Mouse (Mus musculus) layer of hippocampus, postnatal 25 days (tissue): ENCODE data around the gene Abhd6. TPM values are rescaled to one million over a fixed set of nuclear protein-coding genes. Genes with fewer than 3 reads are reported as not detected.
"Not testable (repeated sequence)": the region's sequence is repeated elsewhere in the genome, so short reads cannot be mapped to it uniquely, and the experiment has no call there.

Experiments
- DNase-seq, 2 experiments: peaks; one replicate each; pipeline ENCODE4 v3.0.0; 2022; ENCODE audit warnings: mixed read lengths in 2 of 2, low spot score in 1 of 2; ENCODE audit errors: extremely low spot score in 1 of 2
- total RNA-seq, 2 experiments: library from RNA; stranded (reverse); gene quantifications; 2 replicates each; pipeline ENCODE4 v1.2.3; 2021

Gene Abhd6
- total RNA-seq, 2 experiments from 2014 or later, result 70.1 to 78.5 TPM

GRCm38 (mm10) chr14:7997255-7997696 is 5.4 kb upstream of the Abhd6 start:
- DNase-seq, result peak; percentile 88 to 96

- no peak for DNase-seq
These were observed 3.7 kb upstream of the Abhd6 start for GRCm38 (mm10) chr14:7999030-7999429.

- DNase-seq, result no peak
These were observed 3.3 kb upstream of the Abhd6 start for GRCm38 (mm10) chr14:7999435-7999834.

- DNase-seq, result no peak
These were observed 2.5 kb upstream of the Abhd6 start for GRCm38 (mm10) chr14:8000247-8000646.

- DNase-seq, result peak in 1 of 2 experiments; percentile 27
These were observed 1.6 kb upstream of the Abhd6 start for GRCm38 (mm10) chr14:8000831-8001685.

GRCm38 (mm10) chr14:8003093-8003670 is 480 bp downstream of the Abhd6 start:
- DNase-seq, result peak; percentile 24 to 61

GRCm38 (mm10) chr14:8003727-8004670 is 1.3 kb downstream of the Abhd6 start:
- no peak for DNase-seq

GRCm38 (mm10) chr14:8006061-8006460 is 3.4 kb downstream of the Abhd6 start:
- DNase-seq, result not testable (repeated sequence)

GRCm38 (mm10) chr14:8007084-8007483 is 4.4 kb downstream of the Abhd6 start:
- DNase-seq, result no peak

GRCm38 (mm10) chr14:8007486-8007885 is 4.8 kb downstream of the Abhd6 start:
- DNase-seq, result no peak

- DNase-seq, result no peak
These were observed 5.2 kb downstream of the Abhd6 start for GRCm38 (mm10) chr14:8007923-8008322.

- no peak for DNase-seq
These were observed 8.6 kb downstream of the Abhd6 start for GRCm38 (mm10) chr14:8011297-8011696.

- no peak for DNase-seq
These were observed 9.2 kb downstream of the Abhd6 start for GRCm38 (mm10) chr14:8011938-8012337.

- no peak for DNase-seq
These were observed 13.1 kb downstream of the Abhd6 start for GRCm38 (mm10) chr14:8015756-8016155.

- DNase-seq, result no peak
These were observed 13.6 kb downstream of the Abhd6 start for GRCm38 (mm10) chr14:8016276-8016675.

GRCm38 (mm10) chr14:8016951-8017350 is 14.2 kb downstream of the Abhd6 start:
- DNase-seq, result no peak

- no peak for DNase-seq
These were observed 17.3 kb downstream of the Abhd6 start for GRCm38 (mm10) chr14:8020011-8020410.

- no peak for DNase-seq
These were observed 17.8 kb downstream of the Abhd6 start for GRCm38 (mm10) chr14:8020546-8020945.

GRCm38 (mm10) chr14:8024469-8024868 is 21.8 kb downstream of the Abhd6 start:
- DNase-seq, result no peak

GRCm38 (mm10) chr14:8024936-8025335 is 22.2 kb downstream of the Abhd6 start:
- no peak for DNase-seq
